Mouse (Mus musculus): Measurements from ENCODE around the gene Gng13. TPM values are rescaled to one million over a fixed set of nuclear protein-coding genes. Genes with fewer than 3 reads are reported as not detected.

Gng13 gene
- not detected in 2 replicates for polyA plus RNA-seq (2015; fragmentation: Nextera tagmentation; extraction: Ambion mirVana)

DNA sequence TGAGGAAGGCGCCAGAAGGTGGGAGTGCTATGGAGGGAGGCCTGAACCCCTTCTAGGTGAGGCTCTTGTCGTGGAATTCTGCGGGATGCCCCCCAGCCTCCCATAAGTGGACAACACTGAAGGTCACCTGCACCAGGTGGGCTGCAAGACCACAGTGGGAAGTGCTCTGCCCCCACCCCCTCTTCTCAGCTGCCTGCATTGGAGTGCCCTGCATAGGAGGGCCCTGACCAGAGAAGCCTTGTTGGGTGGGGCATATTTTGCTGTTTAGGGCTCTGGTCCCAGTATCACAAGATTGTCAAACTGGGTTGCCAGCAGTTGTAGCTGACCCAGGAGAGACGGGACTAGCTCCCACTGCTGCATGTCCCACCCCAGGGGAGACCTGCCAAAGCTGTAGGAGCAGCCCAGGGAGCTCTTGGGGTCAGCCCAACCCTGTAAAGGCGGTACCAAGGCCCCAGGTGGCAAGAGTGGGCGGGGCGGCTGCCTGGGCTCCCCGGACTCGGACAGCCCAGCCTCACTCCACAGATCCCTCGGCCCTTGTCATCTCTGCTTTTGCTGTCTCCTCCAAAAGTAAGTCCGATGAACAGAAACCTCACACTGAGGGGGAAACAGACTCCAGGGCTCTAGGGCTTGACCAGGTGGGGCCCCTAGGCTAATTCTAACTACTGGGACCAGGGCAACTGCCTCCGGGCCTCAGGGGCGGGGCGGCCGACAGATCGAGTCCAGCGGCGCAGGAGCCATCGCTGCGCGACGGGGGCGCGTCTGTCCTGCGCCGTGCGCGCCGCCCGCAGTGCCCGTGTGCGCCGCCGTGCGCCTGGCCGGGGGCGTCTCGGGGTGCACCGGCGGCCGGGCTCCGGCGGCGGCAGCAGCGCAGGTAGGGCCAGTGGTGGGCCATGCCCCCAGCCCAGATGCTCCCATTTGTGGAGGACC is at the start of gene Gng13:
TSS of gene Gng13 (plus strand) at position 461 of the 927 bp plus-strand sequence.
- Histone ChIP-seq H3K4me1 (replicated peaks) (peaks cover 16% of the 10 kb centered on the region; the same call in 1 of the 2 replicates), H3K9ac (no peak within 1 kb of the TSS; the same call in 1 of the 2 replicates), H3K9me3 (replicated peaks) (no peaks in the 10 kb centered on the region), H3K4me3 (replicated peaks) (peak within 1 kb of the TSS; percentile 35), H3K27me3 (peaks cover 44% of the 10 kb centered on the region), H3K27ac (replicated peaks) (no peak within 1 kb of the TSS), H3K36me3 (replicated peaks) (peaks cover 33% of the 10 kb centered on the region), H3K4me2 (peak within 1 kb of the TSS; percentile 54)
- no peak for ATAC-seq (ENCODE audit: insufficient read depth)
- WGBS (ENCODE audit: insufficient replicate concordance) = 2% methylated on average over 45 of the region's 45 CpGs

DNA sequence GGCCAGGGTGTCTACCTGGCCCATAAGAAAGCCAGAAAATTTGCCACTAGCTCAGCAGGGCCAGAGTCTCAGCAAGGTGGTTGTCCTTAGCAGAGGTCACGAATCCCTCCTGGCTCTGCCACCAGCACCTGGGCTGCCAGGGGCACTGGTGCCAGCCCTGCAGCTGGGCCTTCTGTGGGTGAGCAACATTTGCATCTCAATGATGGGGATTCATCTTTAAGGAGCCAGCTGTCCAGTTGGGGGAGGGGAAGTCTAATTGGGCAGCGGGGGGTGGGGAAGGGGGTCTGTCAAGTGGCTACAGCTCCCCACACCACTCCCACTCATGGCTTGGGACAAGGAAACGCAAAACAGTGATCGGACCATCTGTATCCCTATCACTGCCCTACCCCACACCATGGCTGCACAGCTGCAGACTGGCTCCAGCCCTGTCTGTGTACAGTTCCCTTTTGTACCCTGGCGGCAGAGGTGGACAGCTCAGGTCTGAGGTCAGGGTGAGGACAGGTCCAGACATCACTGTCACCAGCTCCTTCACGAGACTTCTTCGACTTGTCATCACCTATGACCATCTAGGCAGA is 48.4 kb upstream of the Gng13 start:
- H3K9me3 ChIP-seq (replicated peaks) = no peaks in the 10 kb centered on the region
- no peak for ATAC-seq (ENCODE audit: insufficient read depth)

DNA sequence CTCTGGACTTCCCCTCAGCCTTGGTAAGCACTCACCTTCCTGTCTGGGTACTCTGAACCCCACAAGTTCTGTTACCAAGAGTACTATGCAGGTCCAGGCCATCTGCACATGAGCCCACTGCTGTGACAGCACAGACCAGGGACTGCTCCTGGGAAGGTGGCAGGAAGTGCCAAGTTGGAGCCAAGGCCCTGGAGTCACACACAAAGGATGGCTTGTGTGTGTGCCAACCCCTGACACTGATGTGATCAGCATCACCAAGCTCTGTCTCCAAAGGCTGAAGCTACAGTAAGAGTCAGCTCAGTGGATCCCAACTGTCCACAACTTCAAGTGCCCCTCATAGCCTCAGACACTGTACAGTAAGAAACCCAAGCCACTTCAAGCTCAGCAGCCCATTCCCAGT is 44.0 kb upstream of the Gng13 start:
- Histone ChIP-seq H3K27me3 (no peaks in the 10 kb centered on the region), H3K9ac (no peak overlapping the region), H3K4me3 (replicated peaks) (no peak overlapping the region), H3K27ac (replicated peaks) (no peak overlapping the region), H3K36me3 (replicated peaks) (no peaks in the 10 kb centered on the region), H3K9me3 (replicated peaks) (no peaks in the 10 kb centered on the region), H3K4me1 (replicated peaks) (no peaks in the 10 kb centered on the region), H3K4me2 (no peak overlapping the region)
- ATAC-seq (ENCODE audit: insufficient read depth) = no peak

More for the DNA sequence above, 48.4 kb upstream of the Gng13 start:
- Histone ChIP-seq H3K36me3 (replicated peaks) (no peaks in the 10 kb centered on the region), H3K27ac (replicated peaks) (no peak overlapping the region), H3K4me3 (replicated peaks) (no peak overlapping the region), H3K9ac (no peak overlapping the region), H3K4me2 (no peak overlapping the region), H3K27me3 (no peaks in the 10 kb centered on the region), H3K4me1 (replicated peaks) (no peaks in the 10 kb centered on the region)
- 62% methylated on average over 7 of the region's 7 CpGs for WGBS (ENCODE audit: insufficient replicate concordance)

DNA sequence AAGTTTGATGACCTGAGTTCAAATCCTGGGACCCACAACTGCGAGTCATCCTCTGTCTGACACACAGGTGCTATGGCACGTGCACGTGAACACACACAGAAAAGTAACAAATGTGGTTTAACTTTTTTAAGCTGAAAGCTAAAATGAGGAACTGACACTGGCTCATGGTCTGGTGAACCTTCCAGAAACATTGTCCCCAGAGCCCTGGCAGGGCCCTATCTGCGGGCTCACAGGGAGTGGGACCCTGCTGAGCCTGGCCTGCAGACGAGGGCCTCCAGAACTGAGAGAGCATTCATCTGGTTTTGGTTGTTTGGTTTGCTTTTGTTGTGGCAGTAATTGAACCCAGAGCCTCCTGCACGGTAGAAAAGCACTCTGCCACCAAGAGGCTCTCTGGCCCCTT is 39.0 kb upstream of the Gng13 start:
- no peak overlapping the region for H3K4me2 ChIP-seq
- H3K27ac ChIP-seq (replicated peaks) = no peak overlapping the region
- no peaks in the 10 kb centered on the region for H3K36me3 ChIP-seq (replicated peaks)
- no peak overlapping the region for H3K9ac ChIP-seq
- no peak for ATAC-seq (ENCODE audit: insufficient read depth)
- 34% methylated on average over 6 of the region's 6 CpGs for WGBS (ENCODE audit: insufficient replicate concordance)
- no peak overlapping the region for H3K4me3 ChIP-seq (replicated peaks)
- H3K9me3 ChIP-seq (replicated peaks) = no peaks in the 10 kb centered on the region
- peaks cover 7% of the 10 kb centered on the region; the same call in 1 of the 2 replicates for H3K27me3 ChIP-seq
- H3K4me1 ChIP-seq (replicated peaks) = no peaks in the 10 kb centered on the region

DNA sequence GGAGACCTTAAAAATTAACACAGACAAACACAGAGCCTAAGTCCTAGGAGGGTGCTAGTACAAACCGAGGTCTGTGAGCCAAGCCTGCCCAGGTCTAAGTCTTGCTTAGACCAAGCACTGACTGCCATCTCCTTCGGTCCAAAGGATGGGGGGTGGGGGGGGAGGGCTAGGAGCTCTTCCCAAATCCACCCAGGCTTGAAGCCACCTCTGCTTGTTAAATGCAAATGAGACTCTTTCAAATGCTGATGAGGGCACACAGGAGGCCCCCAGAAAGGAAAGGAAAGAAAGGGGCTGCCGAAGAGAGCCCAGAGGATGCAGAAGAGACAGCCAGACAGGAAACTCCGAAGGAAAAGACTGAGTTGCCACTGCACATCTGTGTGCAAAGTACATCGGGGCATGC is 37.2 kb upstream of the Gng13 start:
- Histone ChIP-seq H3K36me3 (replicated peaks) (no peaks in the 10 kb centered on the region), H3K4me1 (replicated peaks) (no peaks in the 10 kb centered on the region), H3K27me3 (peaks cover 7% of the 10 kb centered on the region; the same call in 1 of the 2 replicates), H3K4me2 (no peak overlapping the region), H3K27ac (replicated peaks) (no peak overlapping the region), H3K9me3 (replicated peaks) (no peaks in the 10 kb centered on the region), H3K9ac (no peak overlapping the region), H3K4me3 (replicated peaks) (no peak overlapping the region)
- WGBS (ENCODE audit: insufficient replicate concordance) = 9% methylated on average over 5 of the region's 5 CpGs
- ATAC-seq (ENCODE audit: insufficient read depth) = no peak

DNA sequence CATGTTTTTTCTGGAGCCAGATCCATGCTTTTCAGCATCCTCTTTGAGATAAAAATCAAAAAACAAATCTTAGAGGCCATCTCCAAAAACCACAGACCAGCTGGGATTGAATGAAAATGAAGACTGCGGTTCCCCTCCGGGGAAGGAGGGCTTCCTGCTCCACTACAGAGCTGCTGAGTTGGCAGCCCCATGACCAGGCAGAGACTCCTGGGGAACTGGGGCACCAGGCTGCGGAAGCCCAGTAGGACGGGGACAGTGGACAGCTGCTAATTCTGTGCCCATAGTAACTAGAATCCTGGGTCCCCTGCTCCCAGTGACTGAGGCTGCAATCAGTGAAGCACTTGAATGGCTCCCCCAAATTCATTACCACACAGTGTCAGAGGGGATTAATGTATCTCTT is 35.3 kb upstream of the Gng13 start:
- Histone ChIP-seq H3K4me3 (replicated peaks) (no peak overlapping the region), H3K36me3 (replicated peaks) (no peaks in the 10 kb centered on the region), H3K27me3 (peaks cover 12% of the 10 kb centered on the region; the same call in 1 of the 2 replicates), H3K4me2 (no peak overlapping the region), H3K4me1 (replicated peaks) (no peaks in the 10 kb centered on the region), H3K9me3 (replicated peaks) (no peaks in the 10 kb centered on the region), H3K27ac (replicated peaks) (no peak overlapping the region), H3K9ac (no peak overlapping the region)
- WGBS (ENCODE audit: insufficient replicate concordance) = 48% methylated on average over 4 of the region's 4 CpGs
- ATAC-seq (ENCODE audit: insufficient read depth) = no peak

DNA sequence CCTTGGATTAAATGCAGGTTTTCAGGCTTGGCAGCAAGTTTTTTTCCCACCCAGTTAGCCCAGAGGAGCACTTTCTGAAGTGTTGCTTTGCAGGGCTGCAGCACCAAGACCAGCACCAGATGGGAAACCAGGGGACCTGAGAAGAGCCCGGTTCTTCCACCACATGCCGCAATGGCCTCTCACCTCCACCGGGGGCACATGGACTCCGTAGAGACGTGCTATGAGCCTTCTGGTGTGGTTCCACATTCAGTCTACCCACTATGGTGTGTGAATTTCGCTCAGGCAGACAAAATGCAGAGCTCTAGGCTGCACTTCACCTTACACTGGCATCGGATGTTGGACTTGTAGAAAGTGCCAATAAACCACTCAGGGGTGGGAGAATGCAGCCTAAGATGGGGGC is 30.6 kb upstream of the Gng13 start:
- Histone ChIP-seq H3K9me3 (replicated peaks) (no peaks in the 10 kb centered on the region), H3K4me2 (no peak overlapping the region), H3K36me3 (replicated peaks) (no peaks in the 10 kb centered on the region), H3K9ac (no peak overlapping the region), H3K27me3 (0 out of 2 replicates have a peak, but pooled peaks cover 11% of the 10 kb centered on the region), H3K27ac (replicated peaks) (no peak overlapping the region), H3K4me3 (replicated peaks) (no peak overlapping the region), H3K4me1 (replicated peaks) (no peaks in the 10 kb centered on the region)
- no peak for ATAC-seq (ENCODE audit: insufficient read depth)
- 25% methylated on average over 7 of the region's 7 CpGs for WGBS (ENCODE audit: insufficient replicate concordance)

DNA sequence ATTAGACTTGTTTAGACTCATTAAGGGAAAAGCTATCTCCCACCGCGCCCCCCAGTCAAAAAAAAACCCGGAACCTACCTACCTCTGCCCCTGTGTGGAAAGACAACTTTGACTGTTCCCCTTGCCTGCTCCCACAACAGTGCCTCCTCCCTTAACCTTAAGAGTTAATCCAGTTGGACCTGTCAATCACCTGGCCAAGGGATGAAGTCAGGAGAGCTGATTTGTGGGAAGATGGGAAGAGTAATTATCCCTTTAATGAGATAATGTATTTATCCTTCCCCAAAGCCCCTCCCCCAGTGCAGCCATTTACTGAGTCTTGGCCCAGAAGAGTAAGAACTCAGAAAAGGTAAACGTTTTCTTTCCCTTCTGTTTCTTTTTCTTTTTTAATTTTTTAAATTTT is 28.0 kb upstream of the Gng13 start:
- Histone ChIP-seq H3K36me3 (replicated peaks) (no peaks in the 10 kb centered on the region), H3K4me3 (replicated peaks) (no peak overlapping the region), H3K27me3 (0 out of 2 replicates have a peak, but pooled peaks cover 11% of the 10 kb centered on the region), H3K9ac (no peak overlapping the region), H3K4me2 (no peak overlapping the region), H3K9me3 (replicated peaks) (no peaks in the 10 kb centered on the region), H3K4me1 (replicated peaks) (no peaks in the 10 kb centered on the region), H3K27ac (replicated peaks) (no peak overlapping the region)
- WGBS (ENCODE audit: insufficient replicate concordance) = 61% methylated on average over 4 of the region's 4 CpGs
- no peak for ATAC-seq (ENCODE audit: insufficient read depth)

DNA sequence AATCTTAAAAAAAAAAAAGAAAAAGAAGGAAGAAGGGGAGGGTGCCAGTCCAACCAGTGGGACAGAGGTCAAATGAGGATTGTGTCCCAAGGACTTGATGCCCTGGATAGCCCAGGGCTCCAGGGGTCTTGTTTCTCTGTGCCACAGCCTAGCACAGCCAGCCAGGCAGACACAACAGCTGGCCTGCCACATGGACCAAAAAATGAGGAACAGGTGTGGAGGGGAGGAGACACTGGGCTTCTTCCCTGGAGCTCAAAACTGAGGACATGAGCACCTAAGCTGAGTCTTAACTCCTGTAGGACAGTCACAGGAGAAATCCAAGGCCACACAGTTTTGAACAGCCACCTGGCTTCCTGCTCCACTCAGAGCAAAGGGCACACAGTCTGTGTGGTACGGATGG is 20.7 kb upstream of the Gng13 start:
- Histone ChIP-seq H3K9ac (no peak overlapping the region), H3K27ac (replicated peaks) (no peak overlapping the region), H3K4me2 (no peak overlapping the region), H3K4me3 (replicated peaks) (no peak overlapping the region), H3K9me3 (replicated peaks) (no peaks in the 10 kb centered on the region), H3K36me3 (replicated peaks) (no peaks in the 10 kb centered on the region), H3K27me3 (peaks cover 3% of the 10 kb centered on the region; the same call in 1 of the 2 replicates), H3K4me1 (replicated peaks) (no peaks in the 10 kb centered on the region)
- ATAC-seq (ENCODE audit: insufficient read depth) = no peak
- WGBS (ENCODE audit: insufficient replicate concordance) = 13% methylated on average over 1 of the region's 1 CpGs

DNA sequence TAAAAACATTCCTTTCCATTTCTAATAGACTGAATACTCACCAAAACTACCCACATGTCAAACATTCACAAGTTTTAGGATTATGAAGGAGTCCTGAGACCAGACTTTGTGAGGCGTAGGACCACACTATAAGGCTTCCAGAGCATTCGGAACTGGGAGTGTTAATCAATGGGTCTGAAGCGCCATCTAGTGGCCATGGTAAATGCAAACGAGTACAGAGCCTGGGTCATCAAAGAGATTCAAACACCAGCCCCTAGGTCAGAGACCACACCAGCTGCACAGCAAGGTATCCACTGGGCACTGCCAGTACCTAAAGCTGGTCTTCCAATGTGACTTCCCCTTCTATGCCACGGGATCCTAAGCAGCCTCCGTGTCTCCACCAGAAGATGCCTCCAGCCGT is 18.5 kb upstream of the Gng13 start:
- 16% methylated on average over 7 of the region's 7 CpGs for WGBS (ENCODE audit: insufficient replicate concordance)

DNA sequence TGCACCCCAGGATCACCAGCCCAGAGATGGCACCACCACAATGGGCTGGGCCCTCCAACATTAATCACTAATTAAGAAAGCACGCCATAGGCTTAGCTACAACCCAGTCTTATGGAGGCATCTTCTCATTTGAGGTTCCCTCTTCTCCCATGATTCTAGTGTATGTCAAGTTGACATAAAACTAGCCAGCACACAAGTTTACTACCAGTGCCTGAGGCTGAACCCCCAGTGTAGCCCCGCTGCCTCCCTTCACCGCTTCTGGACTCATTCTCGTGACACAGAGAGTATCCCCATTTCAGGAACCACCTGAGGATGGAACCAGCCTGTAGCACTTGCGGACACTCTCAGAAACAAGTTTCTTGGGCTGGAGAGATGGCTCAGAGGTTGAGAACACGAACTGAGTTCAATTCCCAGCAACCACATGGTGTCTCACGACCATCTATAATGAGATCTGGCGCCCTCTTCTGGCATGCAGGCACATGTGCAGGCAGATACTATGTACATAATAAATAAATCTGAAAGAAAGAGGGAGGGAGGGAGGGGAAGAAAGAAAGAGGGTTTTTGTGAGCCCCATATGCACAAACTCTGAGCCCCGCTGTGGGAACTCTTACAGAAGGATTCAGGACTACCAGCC is 16.0 kb upstream of the Gng13 start:
- H3K27me3 ChIP-seq = peaks cover 11% of the 10 kb centered on the region; the same call in 1 of the 2 replicates
- H3K4me1 ChIP-seq (replicated peaks) = no peaks in the 10 kb centered on the region
- ATAC-seq (ENCODE audit: insufficient read depth) = no peak
- 48% methylated on average over 9 of the region's 9 CpGs for WGBS (ENCODE audit: insufficient replicate concordance)
- H3K27ac ChIP-seq (replicated peaks) = no peak overlapping the region
- no peak overlapping the region for H3K4me3 ChIP-seq (replicated peaks)
- no peak overlapping the region for H3K4me2 ChIP-seq
- H3K36me3 ChIP-seq (replicated peaks) = no peaks in the 10 kb centered on the region
- no peak overlapping the region for H3K9ac ChIP-seq
- H3K9me3 ChIP-seq (replicated peaks) = no peaks in the 10 kb centered on the region

More for the DNA sequence above, 18.5 kb upstream of the Gng13 start:
- peaks cover 11% of the 10 kb centered on the region; the same call in 1 of the 2 replicates for H3K27me3 ChIP-seq
- no peak for ATAC-seq (ENCODE audit: insufficient read depth)
- H3K9ac ChIP-seq = no peak overlapping the region
- no peak overlapping the region for H3K4me2 ChIP-seq
- no peak overlapping the region for H3K4me3 ChIP-seq (replicated peaks)
- H3K4me1 ChIP-seq (replicated peaks) = no peaks in the 10 kb centered on the region
- no peaks in the 10 kb centered on the region for H3K36me3 ChIP-seq (replicated peaks)
- H3K9me3 ChIP-seq (replicated peaks) = no peaks in the 10 kb centered on the region
- no peak overlapping the region for H3K27ac ChIP-seq (replicated peaks)

All from liver, embryonic 15.5 days (tissue).